Mouse (Mus musculus) liver (tissue): ENCODE data around the gene Ascc2.
"Not testable (repeated sequence)": the region's sequence is repeated elsewhere in the genome, so short reads cannot be mapped to it uniquely, and the experiment has no call there.

Source experiments
- DNase-seq: peaks from one replicate; pipeline ENCODE4 v3.0.0-alpha.2; 2020; ENCODE audit warnings: mixed read lengths

The Ascc2 gene

DNA sequence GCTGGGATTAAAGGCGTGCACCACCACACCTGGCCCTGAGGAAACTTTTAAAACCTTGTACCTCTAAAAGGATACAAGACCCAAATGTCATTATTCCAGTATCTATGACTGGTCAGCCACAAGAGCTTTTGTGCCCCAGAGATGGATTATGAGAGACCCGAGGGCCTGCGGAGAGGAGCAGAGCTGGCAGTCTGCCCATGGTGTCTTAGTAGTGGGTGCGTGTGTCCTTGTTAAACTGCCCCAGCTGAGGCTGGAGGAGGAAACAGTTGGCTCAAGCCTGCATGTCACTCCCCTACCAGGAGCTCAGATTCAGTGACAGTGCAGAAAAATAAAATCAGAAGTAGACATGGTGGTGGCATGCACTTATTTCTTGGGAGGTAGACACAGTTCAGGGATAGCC, 47.5 kb downstream of the Ascc2 start:
- DNase-seq = no peak

DNA sequence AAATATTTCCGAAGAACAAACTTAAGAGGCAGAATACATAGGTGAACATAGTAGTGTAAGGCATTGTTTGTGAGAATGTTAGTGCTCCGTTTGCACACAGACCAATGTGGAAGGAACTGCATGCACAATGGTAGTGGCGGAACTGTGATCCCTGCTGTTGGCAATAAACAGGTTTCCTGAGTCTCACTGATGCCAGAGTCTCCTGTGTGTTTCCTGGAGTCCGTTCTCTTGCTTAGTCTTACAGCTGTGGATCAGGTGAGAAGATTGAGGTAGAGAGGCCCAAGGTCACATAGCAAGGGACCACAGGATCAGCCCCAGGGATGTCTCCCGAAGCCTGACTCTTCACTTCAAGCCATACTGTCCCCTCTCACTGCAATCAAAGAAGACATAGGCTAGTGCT, 48.0 kb downstream of the Ascc2 start:
- no peak for DNase-seq

DNA sequence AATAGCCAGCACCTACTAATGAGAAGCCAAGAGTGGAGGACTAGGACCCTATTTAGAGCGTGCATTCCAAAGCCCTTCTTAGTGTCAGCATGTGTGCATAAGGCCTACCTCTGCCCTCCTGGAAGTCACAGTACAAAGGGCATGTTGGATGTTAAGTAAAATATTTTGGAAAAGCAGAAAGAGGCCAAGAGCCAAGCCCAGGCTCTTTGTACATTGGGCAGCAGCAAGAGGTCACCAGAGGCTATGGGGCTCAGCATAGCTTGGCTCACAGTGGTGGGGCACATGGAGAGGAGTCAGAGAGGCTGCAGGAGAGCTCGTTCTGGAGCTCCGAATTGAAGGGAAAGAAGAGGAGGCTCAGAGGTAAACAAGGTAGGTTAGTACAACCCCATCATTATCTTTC, 49.5 kb downstream of the Ascc2 start:
- DNase-seq = no peak

DNA sequence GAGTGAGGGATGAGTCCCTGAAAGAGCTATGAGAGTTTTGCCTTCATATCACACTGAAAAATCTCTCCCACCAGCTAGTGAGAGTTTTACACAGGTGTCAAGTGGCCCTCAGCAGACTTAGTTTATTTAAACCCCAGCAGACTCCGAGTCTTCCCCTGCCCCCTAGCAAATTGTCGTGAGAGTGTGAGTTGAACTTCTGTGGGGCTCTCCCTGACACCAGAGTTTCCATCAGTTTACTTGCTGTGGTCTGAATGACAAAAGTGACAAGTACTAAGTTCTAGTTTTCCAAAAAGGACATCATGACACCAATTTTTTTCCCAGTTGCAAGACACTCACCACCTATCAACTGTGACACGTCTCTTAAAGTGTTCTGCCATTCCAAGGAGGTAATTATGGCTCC, 50.3 kb downstream of the Ascc2 start:
- no peak for DNase-seq

DNA sequence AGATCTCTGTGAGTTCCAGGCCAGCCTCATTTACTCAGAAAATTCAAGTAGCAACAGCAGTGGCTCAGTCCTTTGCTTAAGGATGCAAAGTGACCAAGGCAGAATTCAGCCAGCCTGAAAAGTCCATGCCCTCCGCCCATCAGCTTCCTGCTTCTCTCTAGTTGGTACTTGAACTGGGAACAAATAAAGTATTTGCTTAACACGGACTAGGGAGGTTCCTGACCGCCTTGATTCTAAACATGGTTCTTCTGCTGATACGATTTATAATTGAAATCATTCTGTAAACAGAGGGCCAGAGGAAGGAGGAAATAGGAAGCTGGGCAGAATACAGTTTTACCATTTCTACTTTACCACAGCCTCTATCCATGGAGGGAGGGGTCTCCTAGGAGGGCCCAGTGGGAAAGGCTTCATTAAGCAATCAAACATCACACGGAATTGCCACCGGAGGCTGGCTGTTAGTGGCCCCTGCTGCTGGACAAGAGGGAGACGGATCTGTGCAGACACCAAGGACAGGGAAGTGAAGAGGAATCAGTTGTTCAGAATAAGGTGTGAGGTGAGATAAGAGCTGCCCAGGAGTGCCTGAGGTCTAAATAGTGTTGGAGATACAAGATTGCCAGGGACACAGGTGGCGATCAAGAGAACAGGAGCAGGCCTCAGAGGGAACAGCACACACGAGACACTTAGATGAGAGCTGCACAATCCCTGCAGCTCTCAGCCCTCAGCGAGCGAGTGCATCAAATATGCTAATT, 51.3 kb downstream of the Ascc2 start:
- no peak for DNase-seq

DNA sequence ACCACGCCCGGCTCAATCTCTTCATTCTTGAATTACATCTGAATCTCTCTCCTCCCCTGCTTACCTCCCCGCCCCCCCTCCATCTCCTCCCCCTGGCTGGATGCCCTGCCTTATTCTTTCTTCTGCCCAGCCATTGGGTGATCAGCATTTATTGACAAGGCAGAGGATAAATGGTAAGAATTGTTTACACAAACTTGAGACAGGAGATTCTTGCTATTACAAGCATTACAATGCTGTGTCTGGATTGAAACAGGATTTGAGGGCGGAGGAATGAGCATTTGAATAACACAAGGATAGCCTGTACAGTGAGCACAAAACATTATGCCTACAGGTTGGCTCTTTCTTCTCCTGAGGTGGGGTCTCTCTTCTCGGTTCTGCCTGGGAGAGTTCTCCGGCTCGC, 52.8 kb downstream of the Ascc2 start:
- DNase-seq = no peak

DNA sequence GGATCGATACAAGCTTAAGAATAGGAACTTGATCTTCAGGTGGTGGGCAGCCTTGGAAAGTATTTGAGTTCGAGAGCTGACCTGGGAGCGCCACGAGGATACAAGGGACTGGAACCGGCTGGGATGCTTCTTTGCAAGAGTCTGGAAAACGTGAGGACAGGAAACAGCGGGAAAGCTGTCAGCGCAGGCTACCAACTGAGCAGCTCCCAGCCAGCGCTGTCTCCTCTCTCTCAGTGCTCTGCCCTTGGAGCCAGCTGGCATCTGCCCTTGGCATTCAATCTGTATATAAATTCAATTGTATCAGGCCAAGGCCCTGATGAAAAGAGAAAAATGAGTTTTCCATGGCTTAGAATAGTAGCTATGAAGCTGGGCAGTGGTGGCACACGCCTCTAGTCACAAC, 53.7 kb downstream of the Ascc2 start:
- DNase-seq = no peak

DNA sequence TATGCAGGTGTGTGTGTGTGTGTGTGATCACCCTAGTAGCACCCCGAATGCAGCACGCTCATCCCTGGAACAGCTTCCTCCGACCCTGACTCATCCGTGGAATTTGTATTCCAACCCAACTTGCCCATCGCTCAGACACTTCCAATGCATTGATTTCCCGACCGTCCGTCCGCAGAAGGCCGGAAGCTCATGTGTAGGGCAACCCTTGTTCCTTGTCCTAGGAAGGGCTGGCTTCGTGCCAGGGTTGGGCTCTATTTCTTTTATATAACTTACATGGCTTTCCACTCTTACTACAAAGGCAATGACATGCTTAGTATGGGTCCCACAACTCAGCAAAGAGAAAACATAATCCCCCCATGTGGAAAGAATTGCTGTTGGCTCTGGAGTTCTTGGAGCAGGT, 54.6 kb downstream of the Ascc2 start:
- no peak for DNase-seq

DNA sequence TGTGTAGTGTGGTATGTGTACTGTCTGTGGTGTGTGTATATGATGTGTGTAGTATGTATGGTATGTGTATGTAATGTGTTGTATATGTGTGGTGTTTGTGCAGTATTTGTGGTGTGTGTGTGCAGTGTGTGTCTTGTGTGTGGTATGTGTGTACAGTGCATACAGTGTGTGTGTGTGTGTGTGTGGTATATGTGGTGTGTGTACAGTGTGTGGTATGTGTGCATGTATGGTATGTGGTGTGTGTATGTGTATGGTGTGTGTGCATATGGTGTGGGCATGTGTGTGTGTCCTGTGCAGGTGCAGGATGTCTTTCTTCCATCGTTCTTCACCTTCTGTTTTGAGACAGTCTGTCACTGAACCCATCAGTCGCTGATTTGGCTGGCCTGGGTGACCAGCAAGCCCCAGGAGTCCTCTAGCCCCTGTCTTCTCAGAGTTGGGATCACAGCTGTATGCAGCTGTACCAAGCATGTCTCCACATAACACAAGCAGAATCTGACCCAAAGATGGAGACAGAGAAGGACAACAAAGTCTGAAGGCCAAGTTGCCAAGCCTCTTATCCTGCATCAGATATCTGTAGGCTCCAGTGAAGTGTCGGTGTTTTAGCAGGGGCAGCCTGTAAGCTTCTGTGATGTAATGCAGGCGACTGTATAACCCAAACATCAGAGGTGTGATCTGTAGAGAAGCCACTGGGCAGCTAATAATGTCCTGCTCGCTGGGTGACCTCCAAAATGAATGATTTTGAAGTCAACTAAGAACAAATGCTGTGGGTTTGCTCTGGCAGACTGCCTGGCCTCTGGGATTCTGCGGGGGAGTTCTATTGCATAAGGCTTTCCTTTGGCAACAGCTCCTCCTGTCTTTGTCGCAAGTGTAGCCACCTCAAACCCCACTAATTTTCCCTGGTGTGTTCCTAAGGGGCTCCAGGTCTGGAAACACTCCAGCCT, 59.8 kb downstream of the Ascc2 start:
- DNase-seq = peak; percentile 39

DNA sequence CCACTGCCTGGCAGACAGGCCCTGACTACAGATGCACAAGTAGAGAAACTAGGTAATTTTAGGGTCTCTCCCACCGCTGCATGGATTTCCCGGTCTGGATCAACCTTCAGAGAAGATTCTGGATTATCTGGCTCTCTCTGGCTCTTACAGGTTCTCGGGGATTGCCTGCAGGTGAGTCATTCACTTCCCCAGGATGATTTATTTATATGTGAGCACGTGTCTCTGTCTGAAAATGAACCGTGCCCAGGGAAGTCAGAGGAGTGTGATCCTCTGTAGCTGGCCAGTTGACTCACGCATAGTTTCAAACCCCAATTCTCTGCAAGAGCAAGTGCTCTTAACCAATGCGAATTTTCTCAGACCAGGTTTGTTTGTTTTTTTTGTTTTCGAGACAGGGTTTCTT, 63.2 kb downstream of the Ascc2 start:
- no peak for DNase-seq

DNA sequence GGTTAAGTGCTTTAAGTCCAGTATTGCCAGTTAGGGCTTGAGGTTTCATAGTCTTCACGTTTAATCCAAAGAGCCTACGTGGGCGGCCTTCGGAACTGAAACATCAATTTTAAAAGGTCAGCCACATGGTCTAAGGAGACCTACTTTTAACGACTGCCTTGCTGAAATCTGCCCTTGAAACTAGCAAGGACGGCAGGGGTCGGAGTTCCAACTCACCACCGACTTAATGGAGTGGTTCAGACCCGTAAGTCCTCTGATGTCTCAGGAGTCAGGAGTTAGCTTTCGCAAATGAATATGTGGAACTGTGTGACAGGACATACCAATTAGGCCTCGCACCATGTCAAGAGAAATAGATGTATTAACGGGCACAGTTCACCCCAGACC, 66.1 kb downstream of the Ascc2 start:
- no peak for DNase-seq

DNA sequence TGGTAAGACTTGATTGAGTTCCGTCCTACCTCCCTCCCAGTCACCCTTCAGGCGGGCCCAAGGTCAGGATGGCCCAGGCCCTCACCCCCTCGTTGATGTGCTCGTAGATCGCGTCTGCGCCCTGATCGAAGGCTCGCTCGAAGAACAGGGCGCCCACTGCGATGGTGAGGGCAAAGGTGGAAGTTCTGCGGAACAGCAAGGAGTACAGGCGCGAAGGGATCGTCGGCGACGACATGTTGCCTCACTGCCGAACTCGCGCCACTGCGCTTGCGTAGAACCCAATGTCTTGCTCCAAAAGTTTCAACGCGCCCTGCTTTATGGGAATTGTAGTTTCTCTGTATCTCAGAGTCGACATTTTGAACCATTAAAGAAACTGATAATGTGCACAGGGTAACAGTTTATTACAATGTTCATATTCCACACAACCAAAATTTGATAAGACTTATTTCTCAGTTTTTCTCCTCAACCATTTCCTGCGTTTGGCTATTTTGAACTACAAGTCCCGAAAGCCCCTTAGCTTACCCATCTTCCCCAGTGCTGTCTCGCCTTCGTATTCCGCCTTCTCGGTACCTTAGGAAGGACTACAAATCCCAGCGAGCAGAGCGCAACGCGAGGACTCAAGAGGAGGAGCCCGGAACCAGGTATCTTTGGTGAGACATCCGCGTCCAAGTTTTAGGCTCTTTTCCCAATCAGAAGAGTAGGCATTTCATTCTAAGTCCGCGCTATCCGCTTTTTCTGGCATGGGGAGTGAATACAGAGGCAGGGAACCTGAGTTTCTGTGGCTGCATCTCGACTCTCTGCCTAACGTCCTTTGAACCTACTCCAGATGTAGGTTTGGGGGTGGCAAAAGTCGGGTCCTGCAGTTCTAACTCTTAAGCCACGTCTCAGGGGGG, 66.8 kb downstream of the Ascc2 start, which contains the start of the genes Uqcr10 and Zmat5:
Gene Uqcr10, minus strand, starts transcription at position 271 of the 893 bp plus-strand sequence.
Gene Zmat5, plus strand, starts transcription at position 607 of the 893 bp plus-strand sequence.
- peak; percentile 94 for DNase-seq

DNA sequence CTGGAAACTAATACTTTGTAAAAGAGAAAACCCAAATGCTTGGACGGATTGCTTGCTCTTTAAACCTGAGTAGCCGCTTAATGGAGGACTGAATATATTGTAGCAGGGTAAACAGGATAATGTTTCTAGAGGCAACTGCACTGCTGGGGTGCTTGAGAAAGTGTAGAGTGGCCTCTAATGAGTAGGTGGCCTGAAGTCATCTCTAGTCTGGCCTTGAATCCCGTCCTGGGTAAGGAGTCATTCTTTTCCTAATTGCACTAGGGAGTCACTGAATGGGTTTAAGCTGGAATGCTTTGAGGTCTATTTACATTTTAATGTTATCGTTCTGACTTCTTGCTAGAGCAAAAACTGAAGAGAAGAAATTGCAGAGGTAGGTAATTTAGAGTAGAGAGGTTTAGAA, 67.6 kb downstream of the Ascc2 start:
- no peak for DNase-seq

DNA sequence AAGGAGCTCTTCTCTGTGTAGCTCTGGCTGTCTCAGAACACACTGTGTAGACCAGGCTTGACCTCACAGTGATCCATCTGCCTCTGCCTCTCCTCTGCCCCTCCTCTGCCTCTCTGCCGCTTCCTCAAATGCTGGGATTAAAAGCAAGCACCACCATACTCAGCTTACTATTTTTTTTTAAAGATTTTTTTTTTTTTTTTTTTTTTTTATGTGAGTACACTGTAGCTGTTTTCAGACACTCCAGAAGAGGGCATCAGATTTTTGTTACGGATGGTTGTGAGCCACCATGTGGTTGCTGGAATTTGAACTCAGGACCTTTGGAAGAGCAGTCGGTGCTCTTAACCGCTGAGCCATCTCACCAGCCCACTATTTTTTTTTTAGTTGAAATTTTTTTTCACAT, 72.6 kb downstream of the Ascc2 start:
- not testable (repeated sequence) for DNase-seq

DNA sequence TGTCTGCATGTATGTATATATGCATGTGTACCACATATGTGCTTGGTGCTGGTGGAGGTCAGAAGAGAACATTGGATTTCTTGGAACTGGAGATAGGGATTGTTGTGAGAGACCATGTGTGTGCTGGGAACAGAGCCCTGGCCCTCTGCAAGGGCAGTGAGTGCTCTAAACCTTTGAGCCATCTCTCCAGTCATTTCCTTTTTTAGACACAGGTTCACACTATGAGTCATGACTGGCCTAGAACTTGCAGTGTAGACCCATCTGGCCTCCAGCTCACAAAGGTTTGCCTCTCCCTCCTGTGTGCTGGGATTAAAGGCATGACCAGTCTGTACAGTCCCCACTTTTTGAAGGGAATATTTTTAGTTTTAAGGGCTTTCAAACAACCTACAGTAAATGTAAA, 75.3 kb downstream of the Ascc2 start:
- DNase-seq = no peak

DNA sequence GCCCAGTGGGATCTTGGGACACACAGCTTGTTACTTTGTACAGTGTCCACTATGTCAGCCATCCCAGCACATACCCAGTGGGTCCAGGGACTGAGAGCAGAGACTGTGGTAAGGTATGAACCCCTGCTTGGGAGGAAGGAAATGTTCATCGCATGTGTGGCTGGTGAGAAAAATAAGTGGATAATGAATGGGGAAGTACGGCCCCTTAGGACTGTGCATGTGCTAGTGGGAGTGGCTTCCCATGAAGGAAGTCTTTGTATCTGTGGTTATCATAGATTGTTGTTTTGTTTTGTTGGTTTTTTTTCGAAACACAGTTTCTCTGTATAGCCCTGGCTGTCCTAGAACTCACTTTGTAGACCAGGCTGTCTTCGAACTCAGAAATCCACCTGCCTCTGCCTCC, 77.2 kb downstream of the Ascc2 start:
- no peak for DNase-seq

DNA sequence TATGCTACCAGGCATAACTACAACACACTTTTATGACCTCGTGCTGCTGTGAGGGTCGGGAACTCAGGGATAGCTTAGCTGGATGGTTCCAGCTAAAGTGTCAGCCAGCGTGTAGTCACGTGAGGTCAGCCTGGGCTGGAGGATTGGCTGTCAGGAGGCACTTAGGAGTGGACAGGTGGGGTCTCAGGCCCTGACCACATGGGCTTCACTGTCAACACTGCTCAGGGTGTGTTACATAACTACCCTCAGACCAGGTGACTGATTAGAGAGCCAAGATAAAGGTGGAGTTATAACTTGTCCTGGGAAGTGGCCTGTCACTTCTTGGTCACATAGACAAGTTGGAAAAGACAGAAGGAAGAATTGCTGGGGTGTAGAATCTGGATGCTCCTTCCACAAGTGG, 78.0 kb downstream of the Ascc2 start:
- no peak for DNase-seq

DNA sequence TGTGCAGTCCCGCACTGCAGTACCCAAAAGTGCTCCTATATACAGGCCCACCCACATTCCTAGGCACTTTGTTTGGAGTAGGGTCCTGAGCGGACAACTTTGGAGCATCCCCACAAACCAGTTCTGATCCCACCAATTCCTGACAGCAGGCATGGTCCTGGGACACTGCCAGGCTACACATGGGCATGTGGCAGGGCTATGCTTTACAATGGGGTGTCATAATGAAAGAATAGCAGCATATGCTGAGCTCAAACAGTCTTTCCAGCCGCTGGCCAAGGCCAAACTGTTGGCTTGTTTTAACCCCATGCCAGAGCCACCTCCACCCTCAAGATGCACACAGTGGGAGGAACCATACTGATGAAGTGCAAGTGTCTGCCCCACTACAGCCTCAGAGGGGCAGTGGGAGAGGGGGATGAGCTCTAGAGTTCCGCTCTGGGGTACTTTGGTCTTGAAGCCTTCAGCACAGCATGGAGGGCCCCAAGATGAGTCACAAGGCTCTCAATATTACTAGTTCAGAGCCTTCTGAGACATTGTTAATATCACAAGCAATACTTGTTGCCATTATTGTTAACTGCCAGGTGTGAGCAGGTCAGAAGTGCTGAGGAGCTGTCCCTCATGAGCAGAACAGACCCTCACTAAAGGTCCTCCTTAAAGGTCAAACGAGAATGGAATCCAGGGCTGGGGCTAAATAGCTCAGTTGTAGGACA, 79.1 kb downstream of the Ascc2 start:
- no peak for DNase-seq

DNA sequence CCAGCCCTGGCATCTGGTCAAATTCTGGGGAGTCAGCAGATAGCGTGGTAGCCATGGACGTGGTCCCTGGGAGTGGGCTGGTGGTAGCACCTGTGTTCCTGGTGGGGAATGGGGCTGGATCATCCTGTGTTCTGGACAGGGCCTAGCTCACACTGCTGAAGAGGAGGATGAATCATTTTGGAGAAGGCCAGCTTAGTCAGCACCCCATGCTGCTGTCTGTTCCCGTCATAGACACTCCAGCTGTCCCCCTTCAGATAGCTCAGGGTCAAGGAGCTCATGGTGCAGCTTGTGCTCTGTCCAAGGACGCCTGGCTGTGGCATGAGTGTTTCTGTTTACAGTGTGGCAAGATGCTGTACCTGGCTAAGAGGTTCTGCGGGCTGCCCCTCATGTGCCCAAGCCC, 81.0 kb downstream of the Ascc2 start:
- no peak for DNase-seq

DNA sequence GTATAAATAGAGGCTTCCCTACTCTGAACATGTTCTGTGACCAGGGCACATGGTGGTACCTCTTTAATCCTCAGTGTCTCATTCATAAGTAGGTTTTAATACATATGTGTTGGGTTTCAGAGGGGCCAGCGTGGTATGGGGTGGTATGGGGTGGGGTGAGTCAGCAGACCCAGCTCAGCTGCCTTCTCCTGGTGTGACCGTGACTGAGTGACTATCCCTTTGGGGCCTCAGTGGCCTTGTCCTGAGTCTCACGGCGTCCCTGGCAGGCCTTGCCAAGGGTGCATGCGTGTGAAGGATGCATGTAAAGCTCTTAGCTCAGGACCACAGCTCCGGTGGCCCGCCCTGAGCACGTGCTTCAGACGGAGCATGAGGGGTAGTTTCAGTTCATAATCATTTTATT, 82.4 kb downstream of the Ascc2 start:
- DNase-seq = no peak

DNA sequence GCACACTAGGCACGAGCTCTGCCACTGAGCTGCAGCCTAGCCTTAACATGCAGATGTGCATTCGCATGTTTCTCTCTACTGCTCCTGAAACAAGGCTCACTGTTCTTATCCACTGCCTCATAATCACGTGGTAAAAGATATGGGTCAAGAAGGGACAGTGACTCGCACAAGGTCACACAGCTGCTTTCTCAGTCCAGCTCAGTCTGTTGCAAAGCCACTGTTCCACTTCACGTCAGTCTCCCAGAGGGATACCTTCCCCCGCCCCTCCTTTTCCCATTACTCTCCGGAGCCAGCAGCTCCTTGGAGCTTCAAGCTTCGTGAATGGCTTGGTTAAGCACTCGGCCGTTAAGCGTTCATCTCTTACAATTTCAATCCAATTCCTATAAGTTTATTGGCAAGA, 82.8 kb downstream of the Ascc2 start:
- no peak for DNase-seq

DNA sequence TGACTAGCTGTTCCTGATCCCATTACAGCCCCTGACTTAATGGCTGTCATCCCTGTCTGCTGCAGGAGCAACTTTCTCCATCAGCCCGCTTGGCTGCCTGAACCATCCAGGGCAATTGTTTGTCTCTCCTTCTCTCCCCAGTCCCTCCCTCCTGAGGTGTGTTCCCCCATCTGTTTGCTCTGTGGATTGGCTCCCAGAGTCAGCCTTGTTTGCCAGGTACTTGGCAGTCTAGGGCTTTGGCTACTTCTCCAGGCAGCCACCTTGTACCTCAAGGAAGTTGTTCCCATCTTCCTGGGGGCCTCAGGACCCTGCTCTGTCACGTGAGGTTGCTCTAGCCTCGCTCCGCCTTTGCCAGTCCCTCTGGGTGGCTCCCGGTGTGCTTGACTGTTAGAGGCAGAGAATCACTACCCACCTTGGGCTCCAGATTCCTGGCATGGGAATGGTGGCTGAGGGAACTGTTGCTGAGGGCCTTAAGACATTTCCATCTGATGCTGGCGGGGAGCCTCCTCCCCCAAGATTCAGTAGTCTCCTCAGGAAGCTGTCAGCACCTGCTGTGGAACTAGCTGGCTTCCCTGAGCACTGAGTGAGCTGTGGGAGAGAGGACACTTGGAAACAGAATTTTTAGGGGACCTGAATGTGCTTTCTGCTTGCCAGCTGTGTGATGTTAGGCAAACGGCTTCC, 83.5 kb downstream of the Ascc2 start:
- DNase-seq = no peak
